Mouse (Mus musculus) spleen, postnatal 4 days (tissue): Measurements from ENCODE around the gene Zfp839.

Experiments used
- DNase-seq, 2 experiments: peaks; one replicate each; pipeline ENCODE4 v3.0.0; 2022; ENCODE audit warnings: low spot score in 2 of 2

The Zfp839 gene

GRCm38 (mm10) chr12:110875351-110875750 lies 25.3 kb downstream of the Zfp839 start:
- DNase-seq, result no peak

GRCm38 (mm10) chr12:110882291-110882690 lies 32.2 kb downstream of the Zfp839 start:
- DNase-seq, result peak in 1 of 2 experiments; percentile 55

- no peak for DNase-seq
Observed at GRCm38 (mm10) chr12:110885251-110885650, 35.2 kb downstream of the Zfp839 start.

GRCm38 (mm10) chr12:110888106-110888505 lies 38.1 kb downstream of the Zfp839 start:
- no peak for DNase-seq

GRCm38 (mm10) chr12:110888606-110889005 lies 38.6 kb downstream of the Zfp839 start:
- no peak for DNase-seq

- DNase-seq, result peak; percentile 95
Observed at GRCm38 (mm10) chr12:110889036-110890020, 39.3 kb downstream of the Zfp839 start, which contains the start of the genes Cinp and Tecpr2. Cinp (minus strand) TSS chr12:110889145. Tecpr2 (plus strand) TSS chr12:110889264.

GRCm38 (mm10) chr12:110891887-110892286 lies 41.8 kb downstream of the Zfp839 start:
- no peak for DNase-seq

- DNase-seq, result no peak
Observed at GRCm38 (mm10) chr12:110902106-110902505, 52.1 kb downstream of the Zfp839 start.

- DNase-seq, result no peak
Observed at GRCm38 (mm10) chr12:110903536-110903935, 53.5 kb downstream of the Zfp839 start.

- DNase-seq, result no peak
Observed at GRCm38 (mm10) chr12:110907845-110908244, 57.8 kb downstream of the Zfp839 start.

GRCm38 (mm10) chr12:110909962-110910361 lies 59.9 kb downstream of the Zfp839 start:
- DNase-seq, result no peak

- DNase-seq, result no peak
Observed at GRCm38 (mm10) chr12:110915761-110916160, 65.7 kb downstream of the Zfp839 start.
